Mouse (Mus musculus): ENCODE measurements around the gene Rcbtb2. TPM values are rescaled to one million over a fixed set of nuclear protein-coding genes. Genes with fewer than 3 reads are reported as not detected.
A peak's percentile ranks its signal among the peaks of the same experiment; 100 is the strongest.

The Rcbtb2 gene
- polyA plus RNA-seq, 1 experiment, result 27.0 TPM

DNA sequence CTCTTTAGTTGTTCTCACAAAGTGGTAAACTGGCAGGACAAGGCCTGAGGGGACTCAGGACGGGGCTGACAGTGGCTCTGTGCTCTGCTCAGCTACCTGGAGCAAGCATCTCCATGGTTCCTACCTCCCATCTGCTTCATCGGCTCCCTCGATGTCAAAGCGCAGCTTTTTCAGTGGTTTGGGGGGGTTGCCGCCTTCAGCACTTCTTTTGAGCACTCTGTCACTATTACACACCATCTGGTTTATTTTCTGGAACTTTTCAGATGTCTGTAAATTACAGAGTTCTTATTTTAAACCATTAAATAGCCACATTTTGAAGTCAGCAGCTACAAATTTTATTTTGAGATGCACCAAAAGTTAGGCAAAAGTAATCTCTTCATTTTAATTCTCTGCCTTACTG lies 76.2 kb downstream of the Rcbtb2 start:
- Histone ChIP-seq H3K27ac (ENCODE audit: insufficient read depth, low read length) (no peak overlapping the region), H3K27me3 (ENCODE audit: control insufficient read depth, insufficient read depth, low read length) (no peaks in the 10 kb centered on the region), H3K4me1 (ENCODE audit: control insufficient read depth, insufficient read depth, low read length) (no peaks in the 10 kb centered on the region; the same call in 1 of the 2 replicates), H3K4me3 (replicated peaks; ENCODE audit: insufficient read depth, low read depth, low read length) (no peak overlapping the region)
- no peak for DNase-seq
- no peak for TF ChIP-seq POLR2A (IDR thresholded peaks at IDR 0.05; ENCODE audit: borderline replicate concordance, insufficient read depth, low read length)
- no peak for TF ChIP-seq CTCF (IDR thresholded peaks at IDR 0.05; ENCODE audit: borderline replicate concordance, insufficient read depth, low read depth, low read length)
- 72% methylated on average over 5 of the region's 5 CpGs for WGBS

DNA sequence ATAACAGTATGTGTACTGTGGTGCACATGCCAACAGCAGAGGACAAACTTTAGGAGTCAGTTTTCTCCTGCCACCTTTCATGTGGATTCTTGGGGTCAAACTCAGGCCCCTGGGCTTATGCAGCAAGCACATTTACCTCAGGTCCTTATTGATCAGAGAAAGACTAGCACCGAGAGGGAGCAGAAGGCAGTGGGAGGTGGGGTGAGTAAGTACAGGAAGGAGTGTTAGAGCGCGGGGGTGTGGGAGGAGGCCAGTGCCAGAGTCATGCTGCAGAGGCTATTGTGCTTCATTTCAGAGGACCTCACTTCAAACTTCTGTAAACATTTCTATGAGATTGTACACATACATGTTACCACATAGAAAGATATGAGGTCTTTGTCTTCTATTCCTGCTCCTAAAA lies 78.6 kb downstream of the Rcbtb2 start:
- no peak for DNase-seq
- 74% methylated on average over 3 of the region's 3 CpGs for WGBS
- no peaks in the 10 kb centered on the region; the same call in 1 of the 2 replicates for H3K4me1 ChIP-seq (ENCODE audit: control insufficient read depth, insufficient read depth, low read length)

DNA sequence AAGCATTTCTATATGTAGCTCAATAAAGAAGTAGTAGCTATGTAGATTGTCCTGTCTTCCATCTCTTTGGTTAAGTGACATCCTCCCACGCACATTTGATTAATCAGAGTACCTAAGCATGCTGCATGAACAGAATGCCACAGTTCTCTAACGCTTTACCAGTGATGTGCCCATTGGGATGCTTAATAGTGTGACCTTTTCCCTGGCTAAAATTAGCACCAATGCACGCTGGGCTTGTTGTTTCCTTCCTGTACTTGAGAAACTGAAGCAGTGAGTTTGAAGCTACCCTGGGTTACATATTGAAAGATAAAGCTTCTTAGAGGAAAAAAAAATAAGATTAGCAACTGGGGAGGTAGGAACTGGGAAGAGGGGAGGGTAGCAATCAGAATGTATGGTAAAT lies 81.2 kb downstream of the Rcbtb2 start:
- no peak for TF ChIP-seq CTCF (IDR thresholded peaks at IDR 0.05; ENCODE audit: borderline replicate concordance, insufficient read depth, low read depth, low read length)
- TF ChIP-seq POLR2A (IDR thresholded peaks at IDR 0.05; ENCODE audit: borderline replicate concordance, insufficient read depth, low read length), result no peak
- H3K4me3 ChIP-seq (replicated peaks; ENCODE audit: insufficient read depth, low read depth, low read length), result no peak overlapping the region
- WGBS, result 20% methylated on average over 3 of the region's 3 CpGs

More for the DNA sequence above, 78.6 kb downstream of the Rcbtb2 start:
- Histone ChIP-seq H3K27me3 (ENCODE audit: control insufficient read depth, insufficient read depth, low read length) (no peaks in the 10 kb centered on the region), H3K4me3 (replicated peaks; ENCODE audit: insufficient read depth, low read depth, low read length) (no peak overlapping the region), H3K27ac (ENCODE audit: insufficient read depth, low read length) (no peak overlapping the region)
- TF ChIP-seq CTCF (IDR thresholded peaks at IDR 0.05; ENCODE audit: borderline replicate concordance, insufficient read depth, low read depth, low read length), result no peak
- TF ChIP-seq POLR2A (IDR thresholded peaks at IDR 0.05; ENCODE audit: borderline replicate concordance, insufficient read depth, low read length), result no peak

DNA sequence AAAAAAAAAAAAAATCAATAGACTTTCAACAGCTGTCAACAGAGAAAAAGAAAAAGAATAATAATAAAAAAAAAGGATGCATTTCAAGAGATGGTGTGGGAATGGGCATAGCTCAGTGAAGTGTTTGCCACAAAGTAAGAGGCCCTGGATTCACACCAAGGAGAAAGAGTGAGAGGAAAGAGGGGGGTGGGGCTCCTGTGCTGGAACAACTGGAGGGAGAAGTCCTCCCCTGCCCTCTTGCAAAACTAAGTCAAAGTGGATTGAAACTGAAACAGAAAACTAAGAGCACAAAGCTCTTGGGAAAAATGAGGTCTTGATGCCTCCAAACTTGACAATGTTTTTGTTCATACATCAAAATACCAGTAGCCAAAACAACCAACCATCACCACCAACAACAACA lies 86.4 kb downstream of the Rcbtb2 start:
- Histone ChIP-seq H3K27ac (ENCODE audit: insufficient read depth, low read length) (no peak overlapping the region), H3K4me3 (replicated peaks; ENCODE audit: insufficient read depth, low read depth, low read length) (no peak overlapping the region), H3K4me1 (ENCODE audit: control insufficient read depth, insufficient read depth, low read length) (no peaks in the 10 kb centered on the region; the same call in 1 of the 2 replicates), H3K27me3 (ENCODE audit: control insufficient read depth, insufficient read depth, low read length) (no peaks in the 10 kb centered on the region)
- TF ChIP-seq POLR2A (IDR thresholded peaks at IDR 0.05; ENCODE audit: borderline replicate concordance, insufficient read depth, low read length), result no peak
- TF ChIP-seq CTCF (IDR thresholded peaks at IDR 0.05; ENCODE audit: borderline replicate concordance, insufficient read depth, low read depth, low read length), result no peak
- no peak for DNase-seq

More for the DNA sequence above, 81.2 kb downstream of the Rcbtb2 start:
- Histone ChIP-seq H3K4me1 (ENCODE audit: control insufficient read depth, insufficient read depth, low read length) (no peaks in the 10 kb centered on the region; the same call in 1 of the 2 replicates), H3K27ac (ENCODE audit: insufficient read depth, low read length) (no peak overlapping the region), H3K27me3 (ENCODE audit: control insufficient read depth, insufficient read depth, low read length) (no peaks in the 10 kb centered on the region)
- DNase-seq, result peak in 1 of 2 experiments; percentile 69

DNA sequence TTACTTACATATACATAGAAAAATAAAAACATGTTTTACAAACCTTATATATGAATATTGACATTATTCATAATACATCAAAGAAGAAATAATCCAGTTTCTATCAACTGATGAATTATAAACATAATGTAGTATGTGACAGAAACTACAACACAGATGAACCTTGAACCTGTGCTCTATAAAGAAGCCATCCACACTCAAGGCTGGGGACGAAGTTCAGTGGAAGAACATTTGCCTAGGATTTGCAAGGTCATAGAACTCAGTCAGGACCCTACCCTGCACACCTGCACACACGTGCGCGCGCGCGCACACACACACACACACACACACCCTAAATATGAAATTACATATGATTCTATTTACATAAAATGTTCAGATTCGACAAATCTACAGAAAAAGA lies 87.4 kb downstream of the Rcbtb2 start:
- no peak for TF ChIP-seq CTCF (IDR thresholded peaks at IDR 0.05; ENCODE audit: borderline replicate concordance, insufficient read depth, low read depth, low read length)
- no peak for TF ChIP-seq POLR2A (IDR thresholded peaks at IDR 0.05; ENCODE audit: borderline replicate concordance, insufficient read depth, low read length)
- WGBS, result 95% methylated on average over 8 of the region's 8 CpGs
- Histone ChIP-seq H3K4me3 (replicated peaks; ENCODE audit: insufficient read depth, low read depth, low read length) (no peak overlapping the region), H3K4me1 (ENCODE audit: control insufficient read depth, insufficient read depth, low read length) (no peaks in the 10 kb centered on the region), H3K27me3 (ENCODE audit: control insufficient read depth, insufficient read depth, low read length) (no peaks in the 10 kb centered on the region), H3K27ac (ENCODE audit: insufficient read depth, low read length) (no peak overlapping the region)
- no peak for DNase-seq

DNA sequence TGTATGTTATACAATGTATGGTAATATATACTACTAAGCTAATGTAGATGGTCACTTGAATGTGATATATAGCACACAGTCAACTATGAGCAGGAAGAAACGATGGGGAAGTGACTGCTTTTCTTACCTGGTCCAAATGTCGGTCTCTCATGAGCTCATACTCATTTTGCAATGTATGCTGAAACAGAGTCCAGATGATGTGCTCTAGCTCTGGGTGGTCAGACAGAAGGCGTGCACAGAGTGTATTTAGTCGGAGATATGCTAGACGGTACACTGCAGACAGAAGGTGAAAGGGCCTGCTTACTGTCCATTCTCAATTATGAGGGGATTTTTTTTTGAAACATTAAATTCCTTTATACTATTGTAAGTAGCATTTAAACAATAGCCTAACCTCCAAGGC lies 88.6 kb downstream of the Rcbtb2 start:
- no peak overlapping the region for H3K27ac ChIP-seq (ENCODE audit: insufficient read depth, low read length)
- 94% methylated on average over 5 of the region's 5 CpGs for WGBS
- H3K27me3 ChIP-seq (ENCODE audit: control insufficient read depth, insufficient read depth, low read length), result no peaks in the 10 kb centered on the region
- no peak for TF ChIP-seq CTCF (IDR thresholded peaks at IDR 0.05; ENCODE audit: borderline replicate concordance, insufficient read depth, low read depth, low read length)
- no peak for TF ChIP-seq POLR2A (IDR thresholded peaks at IDR 0.05; ENCODE audit: borderline replicate concordance, insufficient read depth, low read length)
- DNase-seq, result no peak
- H3K4me3 ChIP-seq (replicated peaks; ENCODE audit: insufficient read depth, low read depth, low read length), result no peak overlapping the region
- H3K4me1 ChIP-seq (ENCODE audit: control insufficient read depth, insufficient read depth, low read length), result no peaks in the 10 kb centered on the region

DNA sequence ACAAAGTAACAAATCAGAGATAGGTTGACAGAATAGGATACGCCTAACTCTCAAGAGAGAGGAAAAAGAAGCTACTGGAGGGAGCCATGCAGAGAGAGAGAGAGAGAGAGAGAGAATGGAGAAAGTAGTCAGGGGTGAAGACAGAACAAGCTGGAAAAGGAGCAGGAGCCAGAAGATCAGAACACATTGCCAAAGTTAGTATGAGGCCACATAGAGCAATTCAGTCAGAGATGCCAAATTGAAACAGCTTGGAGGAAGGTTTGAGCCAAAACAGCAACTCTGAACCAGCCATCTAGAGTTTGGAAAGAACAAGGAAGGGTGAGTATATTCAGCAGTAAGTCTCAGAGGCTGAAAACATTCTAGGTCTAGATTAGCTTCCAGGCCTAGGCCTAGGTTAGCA lies 94.2 kb downstream of the Rcbtb2 start:
- Histone ChIP-seq H3K4me1 (ENCODE audit: control insufficient read depth, insufficient read depth, low read length) (peaks cover 3% of the 10 kb centered on the region), H3K4me3 (replicated peaks; ENCODE audit: insufficient read depth, low read depth, low read length) (no peak overlapping the region), H3K27ac (ENCODE audit: insufficient read depth, low read length) (peak overlapping the region; percentile 38), H3K27me3 (ENCODE audit: control insufficient read depth, insufficient read depth, low read length) (no peaks in the 10 kb centered on the region)
- WGBS, result 50% methylated on average over 1 of the region's 1 CpGs
- no peak for TF ChIP-seq POLR2A (IDR thresholded peaks at IDR 0.05; ENCODE audit: borderline replicate concordance, insufficient read depth, low read length)
- no peak for TF ChIP-seq CTCF (IDR thresholded peaks at IDR 0.05; ENCODE audit: borderline replicate concordance, insufficient read depth, low read depth, low read length)
- peak in 1 of 2 experiments; percentile 69 for DNase-seq

DNA sequence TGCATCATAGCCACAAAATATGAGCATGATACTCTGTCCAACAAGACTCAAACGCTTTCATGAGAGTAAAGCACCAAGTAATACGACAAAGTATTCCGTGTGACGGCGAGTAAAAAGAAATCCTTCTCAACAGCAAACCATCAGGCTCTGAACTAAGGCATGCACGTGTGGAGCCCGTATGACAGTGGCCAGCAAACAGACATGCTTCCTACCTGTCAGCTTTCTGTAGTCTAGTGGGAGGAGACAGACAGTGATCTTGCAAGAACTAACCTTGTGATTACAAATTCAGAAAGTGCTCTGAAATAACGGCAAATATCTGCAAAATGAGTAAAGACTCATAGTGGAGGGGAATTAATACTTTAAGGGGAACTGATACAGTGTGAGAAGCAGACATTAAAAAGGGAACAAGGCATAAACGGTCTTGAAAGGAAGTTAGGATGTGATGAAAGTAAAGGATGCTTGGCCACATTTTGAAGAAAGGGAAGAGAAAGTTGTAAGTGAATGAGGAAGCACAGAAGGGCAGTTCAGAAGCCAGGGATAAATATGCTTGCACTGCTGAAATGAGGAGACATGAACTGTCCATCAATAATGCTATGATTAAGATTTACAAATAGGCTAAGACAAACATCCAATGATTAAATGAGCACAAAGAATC lies 99.6 kb downstream of the Rcbtb2 start:
- Histone ChIP-seq H3K4me1 (ENCODE audit: control insufficient read depth, insufficient read depth, low read length) (peaks cover 5% of the 10 kb centered on the region), H3K4me3 (replicated peaks; ENCODE audit: insufficient read depth, low read depth, low read length) (no peak overlapping the region), H3K27me3 (ENCODE audit: control insufficient read depth, insufficient read depth, low read length) (no peaks in the 10 kb centered on the region), H3K27ac (ENCODE audit: insufficient read depth, low read length) (no peak overlapping the region)
- DNase-seq, result no peak
- WGBS, result 92% methylated on average over 9 of the region's 9 CpGs
- TF ChIP-seq CTCF (IDR thresholded peaks at IDR 0.05; ENCODE audit: borderline replicate concordance, insufficient read depth, low read depth, low read length) (no peak), POLR2A (IDR thresholded peaks at IDR 0.05; ENCODE audit: borderline replicate concordance, insufficient read depth, low read length) (no peak)
